16 mouse cellular contexts compared by ENCODE assay signal in genomic region chr15:101165658-101166437, GRCm38 (mm10). TPM values are rescaled to one million over a fixed set of nuclear protein-coding genes. Genes with fewer than 3 reads are reported as not detected.
DNase-seq lines count a peak whose midpoint lies in the region; ATAC-seq lines count a peak whose summit lies in the region.
"Had no signal": no experiment of that assay in that cellular context is flagged by ENCODE, and none has a peak within 500 bp of the region (broad histone marks: within the 10 kb centered on the region; RNA-seq: fewer than 3 reads in every experiment).

No protein-coding gene starts in this region.

- H3K9me3 ChIP-seq in forebrain, embryonic 14.5 days (replicated peaks; ENCODE audit: control insufficient read depth, low read length) = no peaks in the 10 kb centered on the region
- no peaks in the 10 kb centered on the region for H3K9me3 ChIP-seq in forebrain, embryonic 16.5 days (ENCODE audit: control insufficient read depth, low read length)
- H3K9me3 ChIP-seq: heart, embryonic 10.5 days; hindbrain, embryonic 12.5 days; midbrain, embryonic 13.5 days; neural tube, embryonic 12.5 days had no signal

- 0 out of 2 replicates have a peak, but pooled peaks have one; percentile 24 for ATAC-seq in forebrain, embryonic 14.5 days
- no peak for ATAC-seq in forebrain, embryonic 16.5 days
- ATAC-seq in granulocyte monocyte progenitor cell, adult 5-6 weeks (replicated peaks; ENCODE audit: poor library complexity, severe bottlenecking) = peak; percentile 35; the same call in 1 of the 2 replicates
- ATAC-seq: midbrain, embryonic 13.5 days had no signal

- H3K9ac ChIP-seq in forebrain, embryonic 14.5 days (ENCODE audit: low read length) = no peak overlapping the region
- H3K9ac ChIP-seq in forebrain, embryonic 16.5 days (replicated peaks; ENCODE audit: low read depth, low read length) = no peak overlapping the region
- H3K9ac ChIP-seq: hindbrain, embryonic 12.5 days; midbrain, embryonic 13.5 days; neural tube, embryonic 12.5 days had no signal

- H3K27me3 ChIP-seq in forebrain, embryonic 14.5 days (replicated peaks; ENCODE audit: control insufficient read depth, insufficient read depth, low read length) = no peaks in the 10 kb centered on the region
- no peaks in the 10 kb centered on the region for H3K27me3 ChIP-seq in forebrain, embryonic 16.5 days (replicated peaks; ENCODE audit: control insufficient read depth, insufficient read depth, low read length)
- H3K27me3 ChIP-seq: neural tube, embryonic 12.5 days had no signal

- 68% methylated on average over 16 of the region's 16 CpGs for WGBS in forebrain, embryonic 14.5 days
- 66% methylated on average over 16 of the region's 16 CpGs for WGBS in forebrain, embryonic 16.5 days

- DNase-seq in forebrain, embryonic 14.5 days (ENCODE audit: low spot score) = no peak
- DNase-seq in B cell, adult 2 months = peak; percentile 27 to 38
- peak; percentile 80 for DNase-seq in kidney, postnatal 14 days
- no peak for DNase-seq in right cerebral cortex, adult 18-20 months
- DNase-seq in gastrocnemius, adult 18-20 months (ENCODE audit: low spot score) = no peak
- no peak for DNase-seq in gastrocnemius, postnatal 14 days
- DNase-seq: adrenal gland, postnatal 10 days had no signal

- no peak overlapping the region for H3K4me3 ChIP-seq in forebrain, embryonic 14.5 days (ENCODE audit: low read depth, low read length)
- H3K4me3 ChIP-seq in forebrain, embryonic 16.5 days (replicated peaks; ENCODE audit: low read length) = no peak overlapping the region
- H3K4me3 ChIP-seq: heart, embryonic 10.5 days; hindbrain, embryonic 12.5 days; midbrain, embryonic 13.5 days; neural tube, embryonic 12.5 days had no signal

- peaks cover 38% of the 10 kb centered on the region for H3K4me1 ChIP-seq in forebrain, embryonic 14.5 days (ENCODE audit: control insufficient read depth, insufficient read depth, low read length)
- peaks cover 33% of the 10 kb centered on the region for H3K4me1 ChIP-seq in forebrain, embryonic 16.5 days (replicated peaks; ENCODE audit: control insufficient read depth, insufficient read depth, low read length)

- intact Hi-C loops in gastrocnemius, postnatal 14 days (cut with DNase I; ENCODE audit: low total_unique reads) = no loop called here

- H3K36me3 ChIP-seq in forebrain, embryonic 14.5 days (ENCODE audit: control insufficient read depth, insufficient read depth, low read length) = no peaks in the 10 kb centered on the region
- no peaks in the 10 kb centered on the region for H3K36me3 ChIP-seq in forebrain, embryonic 16.5 days (ENCODE audit: control insufficient read depth, insufficient read depth)
- H3K36me3 ChIP-seq: heart, embryonic 10.5 days; hindbrain, embryonic 12.5 days; midbrain, embryonic 13.5 days; neural tube, embryonic 12.5 days had no signal

- H3K27ac ChIP-seq in forebrain, embryonic 14.5 days (ENCODE audit: low read depth, low read length) = no peak overlapping the region
- no peak overlapping the region for H3K27ac ChIP-seq in forebrain, embryonic 16.5 days (ENCODE audit: low read length)
- H3K27ac ChIP-seq: heart, embryonic 10.5 days; hindbrain, embryonic 12.5 days; midbrain, embryonic 13.5 days; neural tube, embryonic 12.5 days had no signal

- no peak overlapping the region for H3K4me2 ChIP-seq in forebrain, embryonic 14.5 days (ENCODE audit: low read length)
- no peak overlapping the region for H3K4me2 ChIP-seq in forebrain, embryonic 16.5 days (ENCODE audit: low read length)
- H3K4me2 ChIP-seq: hindbrain, embryonic 12.5 days; midbrain, embryonic 13.5 days; neural tube, embryonic 12.5 days had no signal

RNA-seq across cellular contexts. Expression of gene Acvr1b, which starts 8.0 kb away (rescaled TPM):
- polyA plus RNA-seq in forebrain, embryonic 14.5 days (2014; fragmentation: Nextera tagmentation; extraction: Ambion mirVana) = 24.7 and 33.5 TPM in 2 replicates
- 26.0 and 27.4 TPM in 2 replicates for polyA plus RNA-seq in forebrain, embryonic 16.5 days (2015; fragmentation: Nextera tagmentation; extraction: Ambion mirVana)
- 6.9 and 8.7 TPM in 2 replicates for total RNA-seq in granulocyte monocyte progenitor cell, adult 5-6 weeks (2014; fragmentation: Nextera tagmentation)
- total RNA-seq in granulocyte monocyte progenitor cell, adult 5-6 weeks (2017) = 6.9 and 9.9 TPM in 2 replicates
- total RNA-seq in gastrocnemius, adult 18-20 months (2021) = 10 to 100 TPM; 26.0 to 48.0 TPM
- total RNA-seq in gastrocnemius, postnatal 14 days (2021) = 10 to 100 TPM; 21.8 to 29.9 TPM

RNA-seq across cellular contexts. Expression of gene Acvrl1, which starts 37.5 kb away (rescaled TPM):
- polyA plus RNA-seq in forebrain, embryonic 14.5 days (2014; fragmentation: Nextera tagmentation; extraction: Ambion mirVana) = 4.1 and 4.2 TPM in 2 replicates
- 8.0 and 8.4 TPM in 2 replicates for polyA plus RNA-seq in forebrain, embryonic 16.5 days (2015; fragmentation: Nextera tagmentation; extraction: Ambion mirVana)
- 0.30 TPM in 1 of 2 replicates, not detected in the other for total RNA-seq in granulocyte monocyte progenitor cell, adult 5-6 weeks (2014; fragmentation: Nextera tagmentation)
- 0.73 and 2.7 TPM in 2 replicates for total RNA-seq in granulocyte monocyte progenitor cell, adult 5-6 weeks (2017)
- total RNA-seq in gastrocnemius, adult 18-20 months (2021) = 10 to 100 TPM in 1 of 2 experiments, 1 to 10 TPM in 1; 8.6 to 11.7 TPM
- total RNA-seq in gastrocnemius, postnatal 14 days (2021) = 10 to 100 TPM; 12.9 to 15.0 TPM

RNA-seq across cellular contexts. Expression of gene Ankrd33, which starts 50.3 kb away (rescaled TPM):
- polyA plus RNA-seq in forebrain, embryonic 14.5 days (2014; fragmentation: Nextera tagmentation; extraction: Ambion mirVana) = not detected in 2 replicates
- not detected in 2 replicates for polyA plus RNA-seq in forebrain, embryonic 16.5 days (2015; fragmentation: Nextera tagmentation; extraction: Ambion mirVana)
- not detected in 2 replicates for total RNA-seq in granulocyte monocyte progenitor cell, adult 5-6 weeks (2014; fragmentation: Nextera tagmentation)
- not detected in 2 replicates for total RNA-seq in granulocyte monocyte progenitor cell, adult 5-6 weeks (2017)
- not detected for total RNA-seq in gastrocnemius, adult 18-20 months (2021)
- total RNA-seq in gastrocnemius, postnatal 14 days (2021) = not detected
- polyA plus RNA-seq: heart, embryonic 10.5 days; hindbrain, embryonic 12.5 days; limb, embryonic 11.5 days; liver, embryonic 16.5 days; midbrain, embryonic 13.5 days; neural tube, embryonic 12.5 days; urinary bladder, adult 2 months had no signal

RNA-seq across cellular contexts. Expression of gene Grasp, which starts 58.1 kb away (rescaled TPM):
- 0.93 and 1.0 TPM in 2 replicates for polyA plus RNA-seq in forebrain, embryonic 14.5 days (2014; fragmentation: Nextera tagmentation; extraction: Ambion mirVana)
- polyA plus RNA-seq in forebrain, embryonic 16.5 days (2015; fragmentation: Nextera tagmentation; extraction: Ambion mirVana) = 1.3 and 1.8 TPM in 2 replicates
- total RNA-seq in granulocyte monocyte progenitor cell, adult 5-6 weeks (2014; fragmentation: Nextera tagmentation) = 3.2 and 4.1 TPM in 2 replicates
- 0.26 and 1.0 TPM in 2 replicates for total RNA-seq in granulocyte monocyte progenitor cell, adult 5-6 weeks (2017)
- total RNA-seq in gastrocnemius, adult 18-20 months (2021) = 1 to 10 TPM; 4.4 to 5.1 TPM
- total RNA-seq in gastrocnemius, postnatal 14 days (2021) = 1 to 10 TPM; 8.3 to 9.4 TPM

Comparison
In these comparisons a context has a peak if more than half of its experiments do, and no peak if none do; other contexts are left out.
1. DNase-seq: peak in B cell, adult 2 months (2 of 2) and kidney, postnatal 14 days (single experiment); none in forebrain, embryonic 14.5 days (single experiment), right cerebral cortex, adult 18-20 months (single experiment), gastrocnemius, adult 18-20 months (single experiment) and gastrocnemius, postnatal 14 days (single experiment).